Mouse (Mus musculus): ENCODE results near the gene Spata25.

DNA sequence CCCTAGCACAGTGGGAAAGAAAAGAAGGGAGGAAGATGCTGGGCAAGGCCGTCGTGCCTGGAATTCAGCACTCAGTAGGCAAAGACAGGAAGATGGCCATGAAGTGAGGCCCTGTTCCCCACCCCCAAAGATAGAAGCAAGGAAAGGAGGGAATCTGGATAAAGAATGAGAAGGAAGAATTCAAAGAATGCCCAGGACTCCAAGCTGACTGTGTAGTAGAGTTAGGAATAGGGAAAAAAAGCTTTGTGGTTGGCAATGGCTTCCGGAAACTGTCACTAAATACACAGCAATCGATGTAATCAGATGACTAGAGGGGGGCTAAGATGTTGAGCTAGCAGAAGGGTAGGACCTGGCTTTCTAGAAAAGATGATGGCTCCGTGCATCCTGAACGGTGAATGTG lies 11.1 kb downstream of the Spata25 start:
- TF ChIP-seq CTCF (IDR thresholded peaks at IDR 0.05; ENCODE audit: borderline replicate concordance, insufficient read depth, low read depth, low read length) (no peak), POLR2A (IDR thresholded peaks at IDR 0.05; ENCODE audit: borderline replicate concordance, insufficient read depth, low read length) (no peak)

Data from cerebellum, adult 2 months (tissue).